Mouse (Mus musculus) spleen, adult 2 months (tissue): Measurements from ENCODE around the gene Arhgap22.

ENCODE experiments used
- CTCF ChIP-seq: fragments of 200-500 bp; IDR thresholded peaks from 2 replicates; pipeline ENCODE4 v1.5.1; 2011; ENCODE audit warnings: mild to moderate bottlenecking, inconsistent platforms; ENCODE audit not compliant: insufficient read depth, insufficient read length, insufficient replicate concordance; ENCODE audit errors: extremely low read depth
- POLR2A ChIP-seq: fragments of 200-500 bp; IDR thresholded peaks from 2 replicates; pipeline ENCODE4 v1.6.1; 2011; ENCODE audit warnings: low read depth, low read length, inconsistent platforms

DNA sequence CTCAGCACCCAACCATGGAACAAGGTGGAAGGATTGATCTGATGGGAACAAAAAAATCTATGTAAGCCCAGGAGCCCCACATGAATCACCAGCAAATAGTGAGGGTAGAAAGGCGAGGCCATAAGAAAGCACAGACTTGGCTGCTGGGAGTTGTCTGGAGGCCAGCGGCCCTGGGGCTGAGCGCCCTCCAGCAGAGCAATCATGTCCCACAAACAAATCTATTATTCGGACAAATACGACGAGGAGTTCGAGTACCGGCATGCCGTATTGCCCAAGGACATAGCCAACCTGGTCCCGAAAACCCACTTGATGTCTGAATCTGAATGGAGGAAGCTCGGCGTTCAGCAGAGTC is 892 bp upstream of the Arhgap22 start:
- TF ChIP-seq CTCF (no peak), POLR2A (no peak)
